Mouse (Mus musculus) urinary bladder, postnatal 36 days (tissue): ENCODE data around the gene Mnat1.

Experiments
- DNase-seq, 2 experiments: peaks; one replicate each; pipeline ENCODE4 v3.0.0; 2022; ENCODE audit warnings: low spot score in 2 of 2, mixed read lengths in 1 of 2

The Mnat1 gene

DNA sequence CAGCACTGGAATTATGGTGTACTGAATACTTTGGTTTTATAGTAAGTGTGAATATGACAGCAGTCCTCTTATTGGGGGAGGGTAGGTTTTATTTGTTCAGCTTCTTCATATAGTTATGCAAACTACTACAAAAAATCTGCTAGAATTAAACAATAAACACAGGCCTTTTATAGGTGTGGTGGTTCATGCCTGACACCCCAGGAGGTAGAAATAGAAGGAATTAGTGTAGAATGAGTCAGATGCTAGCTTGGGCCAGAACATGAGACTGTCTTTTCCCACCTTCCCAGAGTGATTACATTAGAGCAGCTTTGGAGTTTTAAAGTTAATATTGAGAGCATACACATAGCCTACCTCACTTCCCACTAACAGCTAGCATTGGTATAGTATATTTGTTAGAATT lies 106.7 kb downstream of the Mnat1 start:
- DNase-seq, result no peak

DNA sequence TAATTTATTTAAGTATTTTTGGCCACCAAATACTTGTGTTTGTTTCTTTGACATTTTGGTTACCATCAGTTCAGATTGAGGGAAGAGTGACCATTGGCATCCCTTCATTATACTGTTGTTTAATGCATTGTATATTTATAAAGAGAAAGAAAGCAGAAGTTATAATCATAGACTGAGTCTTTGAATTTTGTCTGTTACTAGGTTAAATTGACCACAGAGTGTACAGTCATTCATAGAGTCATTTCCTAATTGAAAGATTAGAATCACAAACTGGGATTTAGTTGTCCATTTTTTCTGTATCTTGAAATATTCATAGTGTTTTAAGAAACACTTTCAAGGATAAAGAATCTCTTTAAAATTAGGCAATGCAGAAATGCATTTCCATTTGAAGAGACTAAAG lies 108.0 kb downstream of the Mnat1 start:
- DNase-seq, result no peak

DNA sequence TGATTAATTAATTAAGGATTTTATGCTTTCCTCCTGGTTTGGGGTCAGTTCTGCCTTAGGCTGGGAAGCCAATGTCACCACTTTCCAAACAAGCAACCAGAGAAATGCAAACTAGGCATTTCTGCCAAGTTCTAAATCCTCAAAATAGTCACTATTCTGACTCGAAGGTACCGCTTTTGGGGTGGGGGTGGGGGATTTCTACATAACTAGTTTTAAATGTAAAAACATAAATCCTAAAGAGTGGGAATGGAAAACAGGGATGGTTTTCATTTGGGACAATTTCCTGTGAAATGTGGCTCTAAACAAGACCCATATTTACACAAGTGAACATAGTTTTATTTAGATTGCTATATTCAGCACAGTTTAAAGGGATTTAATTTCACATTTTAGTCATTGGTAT lies 109.1 kb downstream of the Mnat1 start:
- DNase-seq, result no peak

DNA sequence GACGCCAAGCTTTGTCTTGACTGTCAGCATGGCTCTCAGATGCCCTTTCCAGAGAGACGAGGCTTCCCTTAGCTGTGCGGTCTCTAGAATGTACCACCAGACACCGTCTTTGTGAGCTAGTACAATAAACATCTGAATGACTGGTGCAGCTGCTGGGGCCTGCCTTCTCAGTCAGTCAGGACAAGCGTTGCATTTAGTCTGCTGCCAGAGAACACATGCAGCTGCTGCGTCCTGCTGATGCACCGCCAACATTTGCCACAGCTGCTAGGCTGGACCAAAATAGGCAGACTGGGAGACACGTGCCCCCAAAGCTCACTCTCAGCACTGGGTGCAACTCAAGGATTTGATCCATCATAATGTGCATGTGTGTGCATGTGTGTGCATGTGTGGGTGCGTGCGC lies 118.4 kb downstream of the Mnat1 start:
- DNase-seq, result no peak

DNA sequence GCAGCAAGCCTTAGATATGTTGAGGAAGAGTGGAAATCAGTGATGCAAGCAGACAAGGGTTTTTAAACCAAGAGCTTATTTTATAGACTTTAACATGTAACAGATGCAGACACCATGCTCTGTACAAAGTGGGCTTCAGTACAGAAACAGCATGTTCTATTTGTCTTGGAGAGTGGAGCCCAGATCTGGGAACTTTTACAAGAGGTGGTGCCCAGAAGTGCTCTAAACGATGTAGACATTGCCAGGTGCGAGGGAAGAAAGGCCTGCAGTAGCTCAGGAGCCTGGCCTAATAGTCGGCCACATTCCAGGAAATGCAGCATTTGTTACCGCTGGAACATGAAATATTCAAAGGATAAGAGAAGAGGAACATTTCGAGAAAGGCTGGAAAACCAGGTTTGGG lies 122.2 kb downstream of the Mnat1 start:
- DNase-seq, result no peak

DNA sequence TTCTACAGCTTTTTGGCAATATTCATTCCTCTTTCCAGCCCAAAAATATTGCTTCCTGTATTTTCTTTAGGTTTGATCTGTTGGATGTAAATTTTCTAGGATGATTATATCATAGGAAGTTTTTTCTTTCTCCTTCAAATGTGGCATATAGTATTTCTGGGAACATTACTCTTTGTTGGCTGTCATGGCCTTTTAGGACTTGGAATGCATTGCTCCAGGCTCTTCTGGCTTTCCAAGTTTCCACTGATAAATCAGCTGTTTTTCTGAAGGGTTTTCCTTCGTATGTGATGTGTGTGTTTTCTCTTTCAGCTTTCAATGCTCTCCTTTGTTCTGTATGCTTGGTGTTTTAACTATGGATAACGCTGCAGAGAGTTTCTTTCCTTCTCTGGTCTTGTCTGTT lies 131.5 kb downstream of the Mnat1 start:
- DNase-seq, result no peak

DNA sequence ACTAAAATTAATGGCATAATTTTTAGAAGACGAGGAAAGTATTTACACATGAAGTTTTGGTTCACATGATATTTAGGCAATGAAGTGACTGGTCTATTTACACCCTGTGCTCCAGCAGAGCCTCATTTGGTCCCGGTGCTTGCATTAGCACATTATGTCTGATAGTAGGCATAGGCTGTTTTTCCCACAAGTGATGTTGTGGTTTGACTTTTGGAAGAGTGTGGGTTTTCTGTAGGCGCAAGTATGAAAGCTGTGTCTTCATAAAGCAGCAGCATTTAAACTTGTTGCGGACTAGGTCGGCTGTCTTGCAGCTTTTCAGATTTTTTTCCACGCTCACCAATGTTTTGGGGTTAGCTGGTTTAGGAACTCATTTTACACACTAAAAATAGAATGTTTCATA lies 135.8 kb downstream of the Mnat1 start:
- DNase-seq, result no peak

DNA sequence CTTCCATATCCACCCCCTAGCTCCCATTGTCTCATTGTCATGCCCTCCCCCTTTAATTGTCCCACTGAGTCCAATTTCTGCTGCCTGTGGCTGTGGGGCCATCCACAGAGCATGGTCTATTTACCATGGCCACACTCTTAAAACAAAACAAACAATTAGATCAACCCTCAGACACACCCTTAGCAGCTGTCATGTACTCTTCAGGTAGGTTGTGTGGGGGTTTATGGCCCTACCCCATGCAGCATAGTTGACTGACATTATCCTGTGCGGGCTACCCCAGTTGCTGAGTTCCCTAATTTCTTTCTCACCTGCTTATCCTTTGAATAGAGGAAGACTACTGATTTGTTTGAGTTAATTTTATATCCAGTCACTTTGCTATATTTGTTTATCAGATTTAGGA lies 136.8 kb downstream of the Mnat1 start:
- DNase-seq, result no peak

DNA sequence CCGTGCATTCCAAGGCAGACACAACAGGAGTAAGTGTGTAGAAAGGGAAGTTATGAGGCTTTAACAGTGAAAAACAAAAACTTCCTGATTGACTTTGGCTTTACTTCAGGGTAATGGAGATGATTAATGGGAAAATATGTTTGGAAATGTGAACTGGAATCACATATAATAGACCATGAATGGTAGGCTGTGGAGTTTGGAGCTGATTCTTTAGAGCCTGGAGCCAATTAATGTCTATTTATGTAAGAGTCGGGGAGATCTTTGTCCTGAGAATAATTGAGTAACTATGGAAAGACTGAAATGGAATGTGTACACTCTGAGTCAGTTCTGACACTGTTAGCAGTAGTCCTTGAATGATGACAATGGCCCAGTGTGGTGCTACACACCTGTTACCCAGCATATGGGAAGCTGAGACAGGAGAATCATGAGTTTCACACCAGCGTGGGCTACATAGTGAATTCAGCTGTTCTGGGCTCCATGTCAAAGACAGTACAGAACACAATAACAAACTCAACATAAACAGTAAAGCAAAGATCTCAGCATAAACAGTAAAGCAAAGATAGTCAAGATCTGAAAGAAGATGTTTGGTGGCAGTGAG lies 142.0 kb downstream of the Mnat1 start:
- no peak for DNase-seq

DNA sequence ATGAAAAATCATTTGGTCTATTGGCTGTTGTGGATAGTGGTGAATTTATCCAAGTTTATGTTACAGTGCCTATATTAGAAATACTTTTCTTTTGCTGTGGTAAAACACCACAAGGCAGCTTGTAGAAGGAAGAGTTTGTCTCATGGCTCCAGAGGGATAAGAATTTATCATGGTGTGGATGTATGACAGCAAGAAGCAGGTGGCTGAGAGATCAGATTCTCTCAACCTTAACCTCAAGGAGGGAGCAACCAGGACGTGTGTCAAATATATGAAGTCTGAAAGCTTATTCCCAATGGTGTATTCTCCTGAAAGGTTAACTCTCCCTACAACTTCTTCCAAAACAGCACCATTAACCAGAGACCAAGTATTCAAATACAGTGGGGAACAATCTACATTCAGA lies 143.1 kb downstream of the Mnat1 start:
- no peak for DNase-seq

DNA sequence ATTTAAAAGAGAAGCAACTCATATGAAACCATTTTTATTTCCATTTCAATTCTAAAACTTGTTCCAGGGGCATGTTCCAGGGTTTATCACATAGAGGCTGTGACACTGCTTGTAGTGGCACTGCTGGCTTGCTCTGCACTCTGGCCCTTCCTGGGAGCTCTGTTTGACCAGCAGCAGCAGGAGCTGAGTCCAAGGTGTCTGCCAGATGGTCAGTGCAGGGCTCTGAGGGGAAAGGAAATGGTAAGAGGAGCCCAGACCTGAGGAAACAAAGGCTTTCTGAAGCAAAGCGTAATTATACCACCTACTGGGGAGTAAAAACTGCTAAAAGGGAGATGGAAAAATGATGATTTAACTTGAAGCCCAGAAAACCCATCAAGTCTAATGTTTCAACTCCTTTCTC lies 145.0 kb downstream of the Mnat1 start:
- no peak for DNase-seq

DNA sequence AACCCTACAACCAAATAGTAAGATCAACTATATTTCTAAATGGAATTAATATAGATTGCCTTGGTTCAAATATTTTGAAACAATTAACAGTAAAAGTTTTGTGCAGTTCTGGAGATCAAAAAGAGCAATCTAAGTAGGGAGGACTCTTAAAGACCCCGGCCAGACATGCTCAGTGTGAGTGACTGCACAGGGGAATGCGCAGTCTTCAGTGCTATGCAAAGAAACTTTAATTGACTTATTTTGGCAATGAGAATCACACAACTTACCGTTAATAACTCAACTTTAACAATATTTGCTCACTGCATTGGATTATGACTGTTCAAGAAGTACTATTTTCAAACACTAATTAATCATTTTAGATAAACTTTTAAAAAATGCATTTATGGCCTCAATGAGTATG lies 146.0 kb downstream of the Mnat1 start:
- DNase-seq, result no peak

DNA sequence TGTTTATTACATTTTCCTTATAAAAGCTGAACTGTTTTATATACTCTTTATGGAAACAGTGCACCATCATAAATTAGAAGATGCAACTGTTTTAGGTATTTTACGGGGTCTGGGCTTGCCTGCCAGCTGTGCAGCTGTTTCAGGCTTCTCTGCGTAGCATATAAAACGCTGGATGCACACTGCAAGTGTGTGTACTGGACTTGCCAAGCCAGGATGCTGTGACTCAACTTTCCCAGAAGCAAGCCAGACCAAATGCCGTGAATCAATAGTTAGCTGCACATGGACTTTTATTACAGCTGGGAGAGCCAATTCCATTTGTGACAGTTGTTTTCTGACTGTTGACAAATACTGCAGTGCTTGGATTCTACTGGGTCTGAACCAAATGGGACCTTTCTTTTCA lies 146.4 kb downstream of the Mnat1 start:
- peak in 1 of 2 experiments; percentile 18 for DNase-seq

DNA sequence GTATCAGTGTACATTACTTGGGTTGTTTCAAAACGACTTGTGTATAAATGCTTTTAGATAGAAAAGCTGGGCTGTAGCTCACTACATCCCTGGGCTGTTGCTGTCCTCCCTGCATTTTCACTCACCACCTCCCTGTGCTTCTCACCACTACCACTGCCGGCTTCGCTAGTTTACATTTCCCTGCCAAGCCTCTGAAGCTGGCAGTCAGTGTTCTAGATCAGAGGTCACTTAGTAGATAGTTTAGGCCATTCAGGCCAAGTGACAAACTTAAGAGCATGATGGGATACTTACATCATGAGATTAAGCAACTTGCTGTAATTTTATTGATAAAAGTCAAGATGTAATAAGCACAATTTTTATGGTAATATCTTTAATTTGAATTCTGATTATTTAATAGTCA lies 151.4 kb downstream of the Mnat1 start:
- DNase-seq, result no peak

DNA sequence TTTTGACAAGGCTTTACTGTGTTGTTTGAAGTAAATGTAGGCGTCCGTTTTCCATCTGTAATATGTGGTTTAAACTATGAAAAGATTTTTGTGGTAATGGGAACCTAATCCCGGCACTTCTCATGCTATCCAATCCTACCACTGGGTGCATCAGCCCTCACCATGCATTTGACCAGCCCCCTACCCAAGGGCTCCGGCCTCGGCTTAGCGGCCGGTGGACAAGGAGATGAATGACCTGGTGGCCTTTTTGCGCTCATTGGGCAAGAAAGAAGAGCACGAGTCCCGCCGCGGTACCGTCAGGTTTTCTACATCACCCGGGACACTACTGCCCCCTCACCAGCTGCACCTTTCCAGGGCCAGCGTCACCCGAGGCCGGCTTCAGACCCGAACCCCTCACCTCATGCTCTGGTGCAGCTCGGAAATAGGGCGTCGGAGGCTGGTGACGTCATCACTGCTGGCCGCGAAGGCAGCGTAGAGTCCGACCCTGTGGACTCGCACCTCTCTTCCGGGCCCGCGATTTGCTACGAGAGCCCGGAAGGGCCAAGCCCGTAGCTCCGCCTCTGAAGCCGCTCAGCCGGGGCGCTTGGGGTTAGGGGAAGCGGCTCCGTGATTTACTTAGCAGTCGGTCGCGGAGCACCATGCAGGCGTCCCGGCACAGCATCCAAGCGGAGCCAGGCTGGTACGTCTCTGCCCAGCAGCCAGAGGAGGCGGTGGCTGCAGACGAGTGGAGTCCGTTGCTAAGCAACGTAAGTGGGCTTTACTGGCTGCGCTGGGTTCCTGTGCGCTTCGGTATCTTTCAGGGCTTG lies 163.0 kb downstream of the Mnat1 start, which contains the start of the genes Trmt5 and Slc38a6:
TSS of gene Trmt5 (minus strand) at position 424 of the 806 bp plus-strand sequence.
TSS of gene Slc38a6 (plus strand) at position 493 of the 806 bp plus-strand sequence.
- peak; percentile 85 to 92 for DNase-seq

DNA sequence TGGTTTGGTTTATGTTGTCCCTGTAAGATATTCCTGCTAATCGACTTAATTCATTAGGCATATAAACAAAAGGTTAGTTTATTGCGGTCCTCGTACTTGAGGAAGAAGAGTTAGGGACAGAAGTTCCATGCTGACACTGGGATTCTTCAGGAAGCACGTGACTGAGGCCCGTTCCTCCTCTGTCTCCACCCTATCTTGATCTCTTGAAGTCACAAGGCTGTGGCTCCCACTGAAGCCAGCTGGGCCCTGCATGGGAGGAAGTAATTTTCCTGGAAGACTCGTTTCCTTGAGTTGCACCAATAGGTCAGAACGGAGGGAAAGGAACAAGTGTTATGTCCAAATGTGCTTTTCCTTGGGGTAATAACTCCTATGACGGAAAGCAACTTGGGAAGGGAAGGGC lies 164.1 kb downstream of the Mnat1 start:
- no peak for DNase-seq

DNA sequence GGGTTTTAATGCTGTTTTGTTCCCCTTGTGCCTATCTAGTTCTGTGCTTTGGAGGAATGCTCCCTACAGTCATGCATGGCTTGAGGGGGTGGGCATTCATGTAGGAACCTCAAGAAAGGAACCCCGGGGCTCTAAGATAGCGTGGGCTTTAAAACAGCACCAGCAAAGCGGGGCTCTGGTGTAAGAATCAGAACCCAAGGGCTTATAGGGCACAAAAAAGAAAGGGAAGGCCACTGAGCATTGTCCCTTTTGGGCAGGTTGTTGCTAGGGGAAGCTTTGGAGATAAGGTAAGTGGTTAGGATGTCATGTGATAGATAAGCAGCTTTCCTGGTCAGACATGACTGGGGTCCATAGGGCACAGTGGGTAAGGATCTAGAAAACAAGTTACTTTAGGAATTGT lies 165.1 kb downstream of the Mnat1 start:
- no peak for DNase-seq

DNA sequence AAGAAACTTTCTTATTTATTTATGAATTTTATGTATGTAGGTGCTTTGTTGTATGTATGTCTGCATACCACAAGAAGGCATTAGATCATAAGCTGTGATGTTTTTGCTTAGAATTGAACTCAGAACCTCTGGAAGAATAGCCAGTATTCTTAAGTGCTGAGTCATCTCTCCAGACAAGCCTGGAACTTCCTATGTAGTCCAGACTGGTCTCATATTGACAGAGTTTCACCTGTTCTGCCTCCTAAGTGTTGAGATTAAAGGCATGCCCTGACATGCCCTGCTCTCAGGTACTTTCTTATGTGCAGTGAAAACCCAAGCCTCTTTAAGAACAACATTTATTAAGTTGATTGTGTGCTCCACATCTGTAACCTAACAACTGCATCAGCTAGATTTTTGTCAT lies 171.4 kb downstream of the Mnat1 start:
- DNase-seq, result no peak

DNA sequence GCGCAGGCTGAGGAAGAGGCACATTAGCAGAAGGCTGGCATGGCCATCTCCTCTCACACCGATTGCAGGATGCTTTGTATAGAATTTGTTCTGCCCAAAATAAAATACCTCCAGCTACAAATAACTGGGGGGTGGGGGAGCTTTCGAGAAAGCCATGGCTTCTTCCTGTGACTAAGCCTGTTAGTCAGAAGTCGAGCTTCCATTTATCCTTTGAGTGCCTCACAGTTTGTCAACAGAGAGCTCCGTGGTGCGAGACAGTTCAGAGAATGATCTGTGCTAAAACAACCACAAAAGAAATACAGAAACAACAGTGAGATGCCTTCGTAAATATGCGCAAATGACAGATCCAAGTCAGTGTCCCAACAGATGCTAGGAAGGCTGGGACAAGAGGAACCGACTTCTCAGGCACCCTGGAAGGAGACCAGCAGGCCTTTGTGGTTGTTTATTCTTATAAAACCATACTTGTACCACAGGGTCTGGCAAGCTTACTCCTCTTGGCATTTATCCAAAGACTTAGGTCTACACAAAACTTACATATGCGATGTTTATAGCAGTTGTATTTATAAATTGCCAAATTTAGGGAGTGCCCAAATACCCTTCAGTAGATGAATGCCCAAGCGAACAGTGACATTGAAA lies 172.1 kb downstream of the Mnat1 start:
- no peak for DNase-seq

DNA sequence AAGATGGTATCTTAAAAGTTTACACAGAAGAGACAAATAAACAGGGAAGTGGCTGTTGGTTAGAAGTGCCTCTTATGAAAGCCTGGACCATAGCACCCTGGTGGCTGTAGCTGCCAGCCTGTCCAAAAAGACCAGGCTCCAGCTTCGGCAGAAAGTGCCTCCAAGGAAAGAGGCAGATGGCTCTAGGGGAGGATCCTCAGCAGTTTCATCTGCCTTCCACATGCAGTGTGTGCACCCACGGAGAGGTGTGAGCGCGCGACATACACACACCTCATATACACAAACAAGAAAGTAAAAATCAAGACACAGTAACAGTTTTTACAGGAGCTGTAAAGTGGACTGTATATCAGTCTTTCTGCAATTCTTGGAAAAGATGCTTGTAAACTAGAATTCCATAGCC lies 175.1 kb downstream of the Mnat1 start:
- no peak for DNase-seq

DNA sequence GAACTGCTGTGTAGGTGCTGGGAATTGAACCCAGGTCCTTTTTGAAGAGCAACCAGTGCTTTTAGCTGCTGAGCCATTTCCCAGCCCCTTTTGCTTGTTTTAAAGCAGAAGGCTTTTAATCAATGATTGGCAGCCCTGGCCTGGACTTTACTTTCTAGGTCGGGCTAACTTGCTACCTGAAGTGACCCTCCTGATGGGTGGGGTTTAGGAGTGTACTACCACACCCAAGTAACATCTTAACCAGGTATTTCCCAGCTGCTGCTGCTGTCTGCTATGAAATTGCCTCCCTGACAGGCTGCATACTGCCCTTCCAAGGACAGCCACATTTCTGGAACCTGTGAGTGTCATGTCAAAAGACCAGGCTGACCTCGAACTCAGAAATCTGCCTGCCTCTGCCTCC lies 177.0 kb downstream of the Mnat1 start:
- DNase-seq, result no peak

DNA sequence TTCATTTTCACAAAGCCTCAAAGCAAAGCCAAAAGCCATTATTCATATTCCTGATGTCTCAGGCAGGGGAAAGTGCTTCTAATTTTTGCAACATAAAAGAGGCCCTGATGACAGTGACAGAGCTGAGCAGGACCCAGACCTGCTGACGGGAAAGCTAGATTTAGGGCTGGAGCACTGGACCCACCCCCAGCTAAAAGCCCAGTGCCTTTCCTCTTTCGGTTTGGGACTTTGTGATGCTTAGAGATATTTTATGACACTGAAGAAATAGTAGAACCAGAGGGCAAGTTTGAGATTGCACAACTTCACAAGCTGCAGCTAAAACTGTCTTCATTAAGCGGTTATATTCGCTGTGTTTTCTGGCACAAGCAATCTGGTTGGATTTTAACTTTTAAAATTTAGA lies 181.1 kb downstream of the Mnat1 start:
- DNase-seq, result peak in 1 of 2 experiments; percentile 24

DNA sequence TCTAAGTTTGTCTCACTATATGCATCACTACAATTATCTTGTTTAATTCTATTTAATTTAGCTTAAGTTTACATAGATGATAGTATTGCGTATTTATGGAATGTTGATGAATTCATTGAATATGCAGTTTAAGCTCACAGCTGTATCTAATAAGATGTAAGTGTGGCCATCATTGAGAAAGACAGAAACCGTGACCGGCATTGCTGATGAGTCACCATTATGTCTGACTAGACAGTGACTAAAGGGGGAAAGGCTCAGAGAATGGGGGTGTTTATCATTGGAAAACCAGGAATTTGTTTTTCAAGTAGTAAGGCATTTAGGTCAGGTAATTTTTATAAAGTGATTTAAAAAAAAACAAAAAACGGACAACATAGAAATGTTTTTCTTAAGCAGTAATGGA lies 184.2 kb downstream of the Mnat1 start:
- DNase-seq, result no peak
